Mouse (Mus musculus): ENCODE results near the gene Rrm2. TPM values are rescaled to one million over a fixed set of nuclear protein-coding genes. Genes with fewer than 3 reads are reported as not detected.

The Rrm2 gene
- polyA plus RNA-seq, 2 experiments: 139 to 388 TPM

GRCm38 (mm10) chr12:24746579-24747296 lies 38.7 kb downstream of the Rrm2 start:
- DNase-seq (ENCODE audit: low read depth in 3 of 3, low spot score in 3 of 3) (no peak), ATAC-seq (ENCODE audit: insufficient read depth) (no peak)

GRCm38 (mm10) chr12:24747297-24747696 lies 39.3 kb downstream of the Rrm2 start:
- no peak overlapping the region for H3K27ac ChIP-seq
- no peak for DNase-seq (ENCODE audit: low read depth in 3 of 3, low spot score in 3 of 3)
- no peak overlapping the region for H3K4me2 ChIP-seq (ENCODE audit: low read depth)
- no peak for ATAC-seq (ENCODE audit: insufficient read depth)
- WGBS (ENCODE audit: insufficient replicate concordance): 54% methylated on average over 8 of the region's 8 CpGs
- no peak overlapping the region for H3K4me3 ChIP-seq (ENCODE audit: insufficient read depth in 1 of 2, low read depth in 2 of 2, low read length in 2 of 2)
- no peaks in the 10 kb centered on the region for H3K36me3 ChIP-seq (replicated peaks; ENCODE audit: control insufficient read depth, insufficient read depth, low read depth)
- no peaks in the 10 kb centered on the region for H3K9me3 ChIP-seq (ENCODE audit: control insufficient read depth, low read length)
- TF ChIP-seq CTCF (IDR thresholded peaks at IDR 0.05; ENCODE audit: low read depth): no peak
- TF ChIP-seq EP300 (IDR thresholded peaks at IDR 0.05; ENCODE audit: low read depth): no peak
- H3K27me3 ChIP-seq (ENCODE audit: control insufficient read depth, insufficient read depth, low read length): no peaks in the 10 kb centered on the region
- H3K4me1 ChIP-seq (replicated peaks; ENCODE audit: control insufficient read depth in 2 of 2, insufficient read depth in 2 of 2, low read length in 1 of 2): no peaks in the 10 kb centered on the region
- H3K9ac ChIP-seq (replicated peaks): no peak overlapping the region

More at GRCm38 (mm10) chr12:24746579-24747296, 38.7 kb downstream of the Rrm2 start:
- no peaks in the 10 kb centered on the region for H3K9me3 ChIP-seq (ENCODE audit: control insufficient read depth, low read length)
- H3K27ac ChIP-seq: no peak overlapping the region
- no peak overlapping the region for H3K4me2 ChIP-seq (ENCODE audit: low read depth)
- no peaks in the 10 kb centered on the region for H3K27me3 ChIP-seq (ENCODE audit: control insufficient read depth, insufficient read depth, low read length)
- no peak overlapping the region for H3K4me3 ChIP-seq (ENCODE audit: insufficient read depth in 1 of 2, low read depth in 2 of 2, low read length in 2 of 2)
- no peaks in the 10 kb centered on the region for H3K36me3 ChIP-seq (replicated peaks; ENCODE audit: control insufficient read depth, insufficient read depth, low read depth)
- no peak overlapping the region for H3K9ac ChIP-seq (replicated peaks)
- TF ChIP-seq CTCF (IDR thresholded peaks at IDR 0.05; ENCODE audit: low read depth) (no peak), EP300 (IDR thresholded peaks at IDR 0.05; ENCODE audit: low read depth) (no peak)
- 57% methylated on average over 5 of the region's 5 CpGs for WGBS (ENCODE audit: insufficient replicate concordance)
- H3K4me1 ChIP-seq (replicated peaks; ENCODE audit: control insufficient read depth in 2 of 2, insufficient read depth in 2 of 2, low read length in 1 of 2): no peaks in the 10 kb centered on the region

GRCm38 (mm10) chr12:24750521-24750920 lies 42.5 kb downstream of the Rrm2 start:
- Histone ChIP-seq H3K36me3 (replicated peaks; ENCODE audit: control insufficient read depth, insufficient read depth, low read depth) (no peaks in the 10 kb centered on the region), H3K4me1 (replicated peaks; ENCODE audit: control insufficient read depth in 2 of 2, insufficient read depth in 2 of 2, low read length in 1 of 2) (no peaks in the 10 kb centered on the region), H3K4me2 (ENCODE audit: low read depth) (no peak overlapping the region), H3K27ac (no peak overlapping the region), H3K9ac (replicated peaks) (no peak overlapping the region), H3K27me3 (ENCODE audit: control insufficient read depth, insufficient read depth, low read length) (no peaks in the 10 kb centered on the region), H3K4me3 (ENCODE audit: insufficient read depth in 1 of 2, low read depth in 2 of 2, low read length in 2 of 2) (no peak overlapping the region), H3K9me3 (ENCODE audit: control insufficient read depth, low read length) (no peaks in the 10 kb centered on the region)
- DNase-seq (ENCODE audit: low read depth in 3 of 3, low spot score in 3 of 3) (no peak), ATAC-seq (ENCODE audit: insufficient read depth) (no peak)
- no peak for TF ChIP-seq CTCF (IDR thresholded peaks at IDR 0.05; ENCODE audit: low read depth)
- TF ChIP-seq EP300 (IDR thresholded peaks at IDR 0.05; ENCODE audit: low read depth): no peak
- WGBS (ENCODE audit: insufficient replicate concordance): 75% methylated on average over 6 of the region's 6 CpGs

GRCm38 (mm10) chr12:24753680-24754079 lies 45.6 kb downstream of the Rrm2 start:
- 57% methylated on average over 4 of the region's 4 CpGs for WGBS (ENCODE audit: insufficient replicate concordance)
- Histone ChIP-seq H3K4me3 (ENCODE audit: insufficient read depth in 1 of 2, low read depth in 2 of 2, low read length in 2 of 2) (no peak overlapping the region), H3K4me1 (replicated peaks; ENCODE audit: control insufficient read depth in 2 of 2, insufficient read depth in 2 of 2, low read length in 1 of 2) (peaks cover 0 to 4% of the 10 kb centered on the region in 2 experiments; a peak in 1 of 4 replicates), H3K9ac (replicated peaks) (no peak overlapping the region), H3K27ac (no peak overlapping the region), H3K36me3 (replicated peaks; ENCODE audit: control insufficient read depth, insufficient read depth, low read depth) (no peaks in the 10 kb centered on the region), H3K9me3 (ENCODE audit: control insufficient read depth, low read length) (no peaks in the 10 kb centered on the region), H3K4me2 (ENCODE audit: low read depth) (no peak overlapping the region), H3K27me3 (ENCODE audit: control insufficient read depth, insufficient read depth, low read length) (no peaks in the 10 kb centered on the region)
- DNase-seq (ENCODE audit: low read depth in 3 of 3, low spot score in 3 of 3): no peak
- TF ChIP-seq CTCF (IDR thresholded peaks at IDR 0.05; ENCODE audit: low read depth): no peak
- no peak for TF ChIP-seq EP300 (IDR thresholded peaks at IDR 0.05; ENCODE audit: low read depth)
- no peak for ATAC-seq (ENCODE audit: insufficient read depth)

GRCm38 (mm10) chr12:24754693-24755092 lies 46.7 kb downstream of the Rrm2 start:
- no peaks in the 10 kb centered on the region for H3K9me3 ChIP-seq (ENCODE audit: control insufficient read depth, low read length)
- no peak for ATAC-seq (ENCODE audit: insufficient read depth)
- no peak overlapping the region for H3K4me2 ChIP-seq (ENCODE audit: low read depth)
- no peak overlapping the region for H3K9ac ChIP-seq (replicated peaks)
- H3K4me3 ChIP-seq (ENCODE audit: insufficient read depth in 1 of 2, low read depth in 2 of 2, low read length in 2 of 2): no peak overlapping the region
- 50% methylated on average over 5 of the region's 5 CpGs for WGBS (ENCODE audit: insufficient replicate concordance)
- H3K27me3 ChIP-seq (ENCODE audit: control insufficient read depth, insufficient read depth, low read length): no peaks in the 10 kb centered on the region
- no peak for TF ChIP-seq EP300 (IDR thresholded peaks at IDR 0.05; ENCODE audit: low read depth)
- TF ChIP-seq CTCF (IDR thresholded peaks at IDR 0.05; ENCODE audit: low read depth): no peak
- DNase-seq (ENCODE audit: low read depth in 3 of 3, low spot score in 3 of 3): no peak
- H3K27ac ChIP-seq: no peak overlapping the region
- H3K36me3 ChIP-seq (replicated peaks; ENCODE audit: control insufficient read depth, insufficient read depth, low read depth): no peaks in the 10 kb centered on the region
- peaks cover 0 to 4% of the 10 kb centered on the region in 2 experiments; a peak in 1 of 4 replicates for H3K4me1 ChIP-seq (replicated peaks; ENCODE audit: control insufficient read depth in 2 of 2, insufficient read depth in 2 of 2, low read length in 1 of 2)

All from liver, embryonic 14.5 days (tissue).